Mouse (Mus musculus): Measurements from ENCODE around the gene S1pr3. TPM values are rescaled to one million over a fixed set of nuclear protein-coding genes. Genes with fewer than 3 reads are reported as not detected.

Gene S1pr3
- polyA plus RNA-seq, 1 experiment from 2014 or later: 41.2 TPM

DNA sequence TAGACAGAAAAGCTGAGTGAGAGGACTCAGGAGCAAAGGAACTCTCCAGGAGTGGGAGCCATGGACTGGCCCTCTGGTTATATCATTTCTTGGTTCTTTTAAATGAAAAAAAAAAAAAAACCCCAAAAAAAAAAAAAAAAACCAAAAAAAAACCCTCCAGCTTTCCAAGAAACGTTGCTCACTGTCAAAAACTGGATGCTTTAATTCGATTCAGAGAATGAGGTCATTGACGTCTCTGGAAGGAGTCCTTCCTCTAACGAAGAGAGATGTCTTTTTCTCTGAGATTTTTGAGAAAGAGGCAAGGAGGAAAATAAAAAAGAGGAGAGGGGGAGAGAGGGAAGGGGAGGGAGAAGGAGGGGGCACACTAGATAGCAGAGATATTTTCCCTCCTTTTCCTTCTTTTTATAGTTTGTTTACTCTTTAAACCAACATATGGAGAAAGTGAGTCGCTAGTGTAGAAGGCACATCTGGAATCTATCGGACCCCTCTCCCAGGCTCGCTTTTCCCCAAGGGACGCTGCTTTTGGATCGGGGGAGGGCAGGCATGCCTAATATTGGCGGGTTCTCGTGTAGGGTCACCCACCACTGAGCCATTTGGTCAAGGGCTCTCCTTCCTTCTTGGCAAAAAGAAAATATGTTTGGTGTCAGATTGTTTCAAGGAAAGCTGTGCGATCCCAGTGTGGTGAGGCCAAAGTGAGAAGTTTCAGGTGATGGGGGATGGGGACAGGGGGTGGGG lies 3.4 kb downstream of the S1pr3 start:
- no peak overlapping the region for H3K9ac ChIP-seq (ENCODE audit: low read length)
- H3K27me3 ChIP-seq (ENCODE audit: control insufficient read depth, insufficient read depth, low read length): peaks cover 3% of the 10 kb centered on the region; the same call in 1 of the 2 replicates
- DNase-seq (ENCODE audit: low spot score, missing footprints) (no peak), ATAC-seq (ENCODE audit: low FRiP score) (no peak)
- H3K4me1 ChIP-seq (ENCODE audit: control insufficient read depth, insufficient read depth, low read length): peaks cover 12% of the 10 kb centered on the region
- WGBS: 65% methylated on average over 12 of the region's 12 CpGs
- no peak overlapping the region for H3K4me2 ChIP-seq
- H3K36me3 ChIP-seq (ENCODE audit: control insufficient read depth, insufficient read depth, low read length): no peaks in the 10 kb centered on the region
- H3K9me3 ChIP-seq (ENCODE audit: control insufficient read depth, low read length): no peaks in the 10 kb centered on the region
- no peak overlapping the region for H3K27ac ChIP-seq (ENCODE audit: low read depth, low read length)
- no peak overlapping the region for H3K4me3 ChIP-seq (ENCODE audit: low read depth, low read length)

DNA sequence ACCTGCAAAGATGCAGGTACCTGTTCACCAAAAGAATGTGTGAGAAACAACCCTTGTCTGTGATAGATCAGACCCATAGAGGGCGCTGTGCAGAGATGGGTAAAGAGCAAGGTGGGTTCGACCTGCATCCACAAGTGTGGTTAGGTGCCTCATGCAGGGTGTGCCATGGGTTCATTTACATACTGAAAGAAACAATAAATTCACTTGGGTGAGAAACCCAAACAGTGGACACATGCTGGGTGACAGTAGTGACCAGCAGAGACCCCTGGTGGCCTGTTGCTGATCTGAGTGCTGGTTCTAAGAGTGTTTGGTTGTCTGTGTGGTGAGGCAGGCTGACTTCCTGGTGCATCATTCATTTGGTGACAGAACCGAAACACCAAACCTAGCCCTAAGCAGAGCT lies 5.0 kb downstream of the S1pr3 start:
- WGBS: 63% methylated on average over 3 of the region's 3 CpGs
- ATAC-seq (ENCODE audit: low FRiP score): no peak
- no peak overlapping the region for H3K27ac ChIP-seq (ENCODE audit: low read depth, low read length)

DNA sequence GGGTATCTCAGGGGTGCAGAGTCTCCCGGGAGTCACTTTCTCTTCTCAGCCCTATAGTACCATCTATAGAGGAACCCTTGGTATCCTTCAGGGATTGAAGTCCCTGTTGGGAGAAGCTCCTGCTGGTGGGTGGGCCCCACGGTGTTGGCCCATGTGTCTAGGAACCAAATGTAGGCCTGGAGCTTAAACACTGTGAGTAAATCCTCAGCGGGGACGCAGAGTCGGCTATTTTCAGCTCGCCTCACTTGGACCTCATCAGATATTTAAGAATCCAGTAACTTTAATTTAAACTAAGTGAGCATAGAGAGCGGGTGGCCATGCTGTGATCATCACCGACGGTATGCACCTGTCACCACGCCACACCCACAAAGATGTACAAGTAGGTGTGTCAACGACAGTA lies 8.3 kb downstream of the S1pr3 start:
- H3K4me2 ChIP-seq: no peak overlapping the region
- WGBS: 92% methylated on average over 11 of the region's 11 CpGs
- ATAC-seq (ENCODE audit: low FRiP score): no peak

More for the DNA sequence above, 5.0 kb downstream of the S1pr3 start:
- peaks cover 12% of the 10 kb centered on the region for H3K4me1 ChIP-seq (ENCODE audit: control insufficient read depth, insufficient read depth, low read length)
- no peak overlapping the region for H3K9ac ChIP-seq (ENCODE audit: low read length)
- no peak for DNase-seq (ENCODE audit: low spot score, missing footprints)
- no peaks in the 10 kb centered on the region for H3K36me3 ChIP-seq (ENCODE audit: control insufficient read depth, insufficient read depth, low read length)
- no peaks in the 10 kb centered on the region for H3K27me3 ChIP-seq (ENCODE audit: control insufficient read depth, insufficient read depth, low read length)
- no peak overlapping the region for H3K4me2 ChIP-seq
- H3K4me3 ChIP-seq (ENCODE audit: low read depth, low read length): no peak overlapping the region
- H3K9me3 ChIP-seq (ENCODE audit: control insufficient read depth, low read length): no peaks in the 10 kb centered on the region

DNA sequence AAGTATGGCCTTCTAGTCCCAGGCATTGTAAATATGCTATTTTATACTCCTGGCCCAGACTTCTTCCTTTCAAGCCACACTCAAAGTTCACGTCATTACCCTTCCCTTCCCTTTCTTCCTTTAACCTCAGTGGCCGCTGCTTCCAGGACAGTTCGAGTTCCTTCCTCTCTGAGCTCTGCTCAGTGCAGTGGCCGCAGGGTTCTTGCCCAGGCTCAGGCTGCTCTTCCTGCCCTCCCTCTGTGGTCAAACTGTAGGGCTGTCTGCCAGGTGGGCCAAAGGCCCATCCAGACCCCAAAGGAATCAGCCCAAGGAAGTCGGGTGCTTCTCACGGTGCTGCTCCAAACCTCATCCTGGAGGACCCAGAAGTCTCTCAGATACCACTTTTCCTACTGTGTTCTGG lies 9.4 kb downstream of the S1pr3 start:
- peak overlapping the region; percentile 41 for H3K4me2 ChIP-seq
- ATAC-seq (ENCODE audit: low FRiP score): no peak
- H3K4me1 ChIP-seq (ENCODE audit: control insufficient read depth, insufficient read depth, low read length): peaks cover 8% of the 10 kb centered on the region; the same call in 1 of the 2 replicates

More for the DNA sequence above, 8.3 kb downstream of the S1pr3 start:
- Histone ChIP-seq H3K4me3 (ENCODE audit: low read depth, low read length) (no peak overlapping the region), H3K9ac (ENCODE audit: low read length) (no peak overlapping the region), H3K4me1 (ENCODE audit: control insufficient read depth, insufficient read depth, low read length) (peaks cover 8% of the 10 kb centered on the region; the same call in 1 of the 2 replicates), H3K27me3 (ENCODE audit: control insufficient read depth, insufficient read depth, low read length) (no peaks in the 10 kb centered on the region), H3K27ac (ENCODE audit: low read depth, low read length) (no peak overlapping the region), H3K9me3 (ENCODE audit: control insufficient read depth, low read length) (no peaks in the 10 kb centered on the region), H3K36me3 (ENCODE audit: control insufficient read depth, insufficient read depth, low read length) (no peaks in the 10 kb centered on the region)
- no peak for DNase-seq (ENCODE audit: low spot score, missing footprints)

DNA sequence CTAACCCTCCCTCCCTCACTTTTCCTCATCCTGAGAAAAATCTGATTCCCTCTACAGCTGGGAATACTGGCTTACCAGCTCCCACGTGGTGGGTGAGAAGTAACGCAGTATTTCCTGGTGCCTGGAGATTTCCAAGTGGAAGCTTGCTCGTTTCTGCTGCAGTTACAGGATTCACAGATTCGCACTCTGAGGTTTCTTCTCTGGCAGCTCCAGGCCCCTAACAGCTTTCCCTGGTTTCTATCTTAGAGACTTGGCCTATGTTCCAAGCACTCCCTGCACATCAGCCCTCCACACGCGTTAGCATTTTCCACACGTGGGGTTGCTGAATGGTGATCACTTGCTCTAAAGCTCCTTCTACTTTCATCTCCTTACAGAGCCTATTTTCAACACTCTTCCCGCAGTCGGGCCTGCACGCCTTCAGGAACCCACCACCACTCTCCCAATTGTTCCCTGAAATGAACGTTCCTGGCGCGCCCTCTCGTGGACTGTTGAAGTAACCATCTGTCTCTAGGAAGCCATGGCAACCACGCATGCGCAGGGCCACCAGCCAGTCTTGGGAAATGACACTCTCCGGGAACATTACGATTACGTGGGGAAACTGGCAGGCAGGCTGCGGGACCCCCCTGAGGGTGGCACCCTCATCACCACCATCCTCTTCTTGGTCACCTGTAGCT lies 10.0 kb downstream of the S1pr3 start:
- DNase-seq (ENCODE audit: low spot score, missing footprints) (peak; percentile 100), ATAC-seq (ENCODE audit: low FRiP score) (peak; percentile 82)
- WGBS: 7% methylated on average over 20 of the region's 20 CpGs
- peaks cover 8% of the 10 kb centered on the region; the same call in 1 of the 2 replicates for H3K4me1 ChIP-seq (ENCODE audit: control insufficient read depth, insufficient read depth, low read length)
- H3K27me3 ChIP-seq (ENCODE audit: control insufficient read depth, insufficient read depth, low read length): no peaks in the 10 kb centered on the region
- peak overlapping the region; percentile 0; the same call in 1 of the 2 replicates for H3K4me3 ChIP-seq (ENCODE audit: low read depth, low read length)
- H3K36me3 ChIP-seq (ENCODE audit: control insufficient read depth, insufficient read depth, low read length): no peaks in the 10 kb centered on the region
- H3K9me3 ChIP-seq (ENCODE audit: control insufficient read depth, low read length): no peaks in the 10 kb centered on the region
- H3K4me2 ChIP-seq: peak overlapping the region; percentile 41
- H3K27ac ChIP-seq (ENCODE audit: low read depth, low read length): no peak overlapping the region
- peak overlapping the region; percentile 55 for H3K9ac ChIP-seq (ENCODE audit: low read length)

More for the DNA sequence above, 9.4 kb downstream of the S1pr3 start:
- Histone ChIP-seq H3K4me3 (ENCODE audit: low read depth, low read length) (peak overlapping the region; percentile 0; the same call in 1 of the 2 replicates), H3K27me3 (ENCODE audit: control insufficient read depth, insufficient read depth, low read length) (no peaks in the 10 kb centered on the region), H3K9ac (ENCODE audit: low read length) (peak overlapping the region; percentile 55), H3K27ac (ENCODE audit: low read depth, low read length) (no peak overlapping the region), H3K9me3 (ENCODE audit: control insufficient read depth, low read length) (no peaks in the 10 kb centered on the region), H3K36me3 (ENCODE audit: control insufficient read depth, insufficient read depth, low read length) (no peaks in the 10 kb centered on the region)
- 71% methylated on average over 6 of the region's 6 CpGs for WGBS
- no peak for DNase-seq (ENCODE audit: low spot score, missing footprints)

DNA sequence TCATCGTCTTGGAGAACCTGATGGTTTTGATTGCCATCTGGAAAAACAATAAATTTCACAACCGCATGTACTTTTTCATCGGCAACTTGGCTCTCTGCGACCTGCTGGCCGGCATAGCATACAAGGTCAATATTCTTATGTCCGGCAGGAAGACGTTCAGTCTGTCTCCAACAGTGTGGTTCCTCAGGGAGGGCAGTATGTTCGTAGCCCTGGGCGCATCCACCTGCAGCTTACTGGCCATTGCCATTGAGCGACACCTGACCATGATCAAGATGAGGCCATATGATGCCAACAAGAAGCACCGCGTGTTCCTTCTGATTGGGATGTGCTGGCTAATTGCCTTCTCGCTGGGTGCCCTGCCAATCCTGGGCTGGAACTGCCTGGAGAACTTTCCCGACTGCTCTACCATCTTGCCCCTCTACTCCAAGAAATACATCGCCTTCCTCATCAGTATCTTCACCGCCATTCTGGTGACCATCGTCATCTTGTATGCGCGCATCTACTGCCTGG lies 10.6 kb downstream of the S1pr3 start:
- H3K36me3 ChIP-seq (ENCODE audit: control insufficient read depth, insufficient read depth, low read length): no peaks in the 10 kb centered on the region
- H3K4me2 ChIP-seq: peak overlapping the region; percentile 41; the same call in 1 of the 2 replicates
- peak; percentile 34; the same call in 1 of the 2 replicates for ATAC-seq (ENCODE audit: low FRiP score)
- no peak overlapping the region for H3K4me3 ChIP-seq (ENCODE audit: low read depth, low read length)
- WGBS: 83% methylated on average over 19 of the region's 19 CpGs
- no peaks in the 10 kb centered on the region for H3K27me3 ChIP-seq (ENCODE audit: control insufficient read depth, insufficient read depth, low read length)
- no peak for DNase-seq (ENCODE audit: low spot score, missing footprints)
- no peak overlapping the region for H3K27ac ChIP-seq (ENCODE audit: low read depth, low read length)
- no peak overlapping the region for H3K9ac ChIP-seq (ENCODE audit: low read length)
- no peaks in the 10 kb centered on the region for H3K9me3 ChIP-seq (ENCODE audit: control insufficient read depth, low read length)
- H3K4me1 ChIP-seq (ENCODE audit: control insufficient read depth, insufficient read depth, low read length): peaks cover 8% of the 10 kb centered on the region; the same call in 1 of the 2 replicates

DNA sequence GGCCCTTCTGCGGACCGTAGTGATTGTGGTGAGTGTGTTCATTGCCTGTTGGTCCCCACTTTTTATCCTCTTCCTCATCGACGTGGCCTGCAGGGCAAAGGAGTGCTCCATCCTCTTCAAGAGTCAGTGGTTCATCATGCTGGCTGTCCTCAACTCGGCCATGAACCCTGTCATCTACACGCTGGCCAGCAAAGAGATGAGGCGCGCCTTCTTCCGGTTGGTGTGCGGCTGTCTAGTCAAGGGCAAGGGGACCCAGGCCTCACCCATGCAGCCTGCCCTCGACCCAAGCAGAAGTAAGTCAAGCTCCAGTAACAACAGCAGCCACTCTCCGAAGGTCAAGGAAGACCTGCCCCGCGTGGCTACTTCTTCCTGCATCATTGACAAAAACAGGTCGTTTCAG lies 11.1 kb downstream of the S1pr3 start:
- ATAC-seq (ENCODE audit: low FRiP score) (no peak), DNase-seq (ENCODE audit: low spot score, missing footprints) (no peak)
- 91% methylated on average over 15 of the region's 15 CpGs for WGBS

DNA sequence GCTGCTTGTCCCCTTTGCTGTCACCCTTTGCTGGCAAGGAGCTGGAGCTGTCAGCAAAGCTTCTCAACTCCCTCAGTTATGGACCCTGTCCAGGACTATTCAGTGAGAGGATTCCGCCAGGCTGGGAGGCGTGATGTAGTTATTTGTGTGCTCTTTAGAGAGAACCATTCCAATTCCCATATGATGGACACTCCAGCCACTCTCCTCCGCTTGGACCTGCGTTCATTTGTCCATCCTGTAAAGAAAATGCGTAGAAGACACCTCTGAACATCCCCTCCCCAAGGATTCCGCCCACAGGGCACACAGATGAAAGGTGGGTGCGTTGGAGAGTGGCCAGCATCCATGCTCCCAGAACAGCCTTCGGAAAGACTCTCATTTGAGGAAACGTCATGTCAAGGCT lies 12.4 kb downstream of the S1pr3 start:
- Histone ChIP-seq H3K36me3 (ENCODE audit: control insufficient read depth, insufficient read depth, low read length) (no peaks in the 10 kb centered on the region), H3K9ac (ENCODE audit: low read length) (no peak overlapping the region), H3K4me1 (ENCODE audit: control insufficient read depth, insufficient read depth, low read length) (peaks cover 8% of the 10 kb centered on the region; the same call in 1 of the 2 replicates), H3K4me3 (ENCODE audit: low read depth, low read length) (no peak overlapping the region), H3K27me3 (ENCODE audit: control insufficient read depth, insufficient read depth, low read length) (no peaks in the 10 kb centered on the region), H3K9me3 (ENCODE audit: control insufficient read depth, low read length) (no peaks in the 10 kb centered on the region), H3K27ac (ENCODE audit: low read depth, low read length) (no peak overlapping the region), H3K4me2 (no peak overlapping the region)
- WGBS: 88% methylated on average over 9 of the region's 9 CpGs
- DNase-seq (ENCODE audit: low spot score, missing footprints) (no peak), ATAC-seq (ENCODE audit: low FRiP score) (no peak)

More for the DNA sequence above, 11.1 kb downstream of the S1pr3 start:
- no peaks in the 10 kb centered on the region for H3K27me3 ChIP-seq (ENCODE audit: control insufficient read depth, insufficient read depth, low read length)
- H3K4me1 ChIP-seq (ENCODE audit: control insufficient read depth, insufficient read depth, low read length): peaks cover 8% of the 10 kb centered on the region; the same call in 1 of the 2 replicates
- H3K9me3 ChIP-seq (ENCODE audit: control insufficient read depth, low read length): no peaks in the 10 kb centered on the region
- H3K4me3 ChIP-seq (ENCODE audit: low read depth, low read length): no peak overlapping the region
- no peaks in the 10 kb centered on the region for H3K36me3 ChIP-seq (ENCODE audit: control insufficient read depth, insufficient read depth, low read length)
- H3K9ac ChIP-seq (ENCODE audit: low read length): no peak overlapping the region
- H3K27ac ChIP-seq (ENCODE audit: low read depth, low read length): no peak overlapping the region
- no peak overlapping the region for H3K4me2 ChIP-seq

DNA sequence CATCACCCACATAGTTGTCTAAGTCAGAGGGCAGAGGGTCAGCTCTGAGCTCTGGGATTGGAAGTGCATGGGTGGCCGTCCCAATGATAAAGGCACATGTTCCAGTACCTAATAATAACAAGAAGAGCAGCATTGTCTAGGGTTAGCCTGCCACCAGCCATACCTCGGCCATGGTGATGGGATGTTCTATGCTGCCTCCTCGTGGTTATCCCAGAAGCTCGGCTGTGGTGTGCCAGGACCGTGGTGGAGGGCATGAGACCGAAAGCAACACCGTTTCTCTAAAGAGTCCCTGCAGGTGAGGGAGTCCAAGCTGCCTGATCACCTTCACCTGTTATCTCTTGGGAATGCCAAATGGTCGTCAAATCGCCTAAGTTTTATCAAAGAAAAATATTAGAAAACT lies 15.2 kb downstream of the S1pr3 start:
- DNase-seq (ENCODE audit: low spot score, missing footprints): peak; percentile 80
- Histone ChIP-seq H3K4me3 (ENCODE audit: low read depth, low read length) (no peak overlapping the region), H3K27me3 (ENCODE audit: control insufficient read depth, insufficient read depth, low read length) (no peaks in the 10 kb centered on the region), H3K9me3 (ENCODE audit: control insufficient read depth, low read length) (no peaks in the 10 kb centered on the region), H3K36me3 (ENCODE audit: control insufficient read depth, insufficient read depth, low read length) (no peaks in the 10 kb centered on the region), H3K27ac (ENCODE audit: low read depth, low read length) (no peak overlapping the region), H3K4me2 (no peak overlapping the region), H3K4me1 (ENCODE audit: control insufficient read depth, insufficient read depth, low read length) (no peaks in the 10 kb centered on the region), H3K9ac (ENCODE audit: low read length) (no peak overlapping the region)
- WGBS: 76% methylated on average over 9 of the region's 9 CpGs
- no peak for ATAC-seq (ENCODE audit: low FRiP score)
